Mouse (Mus musculus): ENCODE results near the gene Igsf21. TPM values are rescaled to one million over a fixed set of nuclear protein-coding genes. Genes with fewer than 3 reads are reported as not detected.

The Igsf21 gene
- polyA plus RNA-seq, 1 experiment from 2014 or later, result 0.44 TPM

DNA sequence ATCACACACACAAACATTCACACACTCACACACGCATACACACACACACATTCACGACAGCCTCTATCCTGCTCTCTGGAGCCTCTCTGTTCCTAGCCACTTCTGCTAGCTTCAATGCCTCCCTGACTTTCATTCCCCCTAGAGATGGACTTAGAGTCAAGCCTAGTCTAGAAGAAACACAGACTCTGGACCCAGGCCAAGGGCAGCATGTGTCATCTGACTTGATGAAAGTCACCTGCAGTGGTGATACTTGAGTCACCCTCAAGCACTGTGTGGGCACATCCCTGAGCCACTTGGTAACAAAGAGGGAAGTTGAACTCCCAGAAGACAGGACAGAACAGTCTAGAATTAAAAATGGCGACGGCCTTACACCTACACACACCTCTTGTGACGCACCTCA is 168.2 kb downstream of the Igsf21 start:
- 74% methylated on average over 5 of the region's 5 CpGs for WGBS
- Histone ChIP-seq H3K4me1 (replicated peaks; ENCODE audit: control insufficient read depth, insufficient read depth, low read length) (no peaks in the 10 kb centered on the region), H3K27ac (ENCODE audit: low read depth, low read length) (no peak overlapping the region), H3K9me3 (ENCODE audit: control insufficient read depth, low read length) (no peaks in the 10 kb centered on the region), H3K36me3 (ENCODE audit: control insufficient read depth, insufficient read depth, low read length) (no peaks in the 10 kb centered on the region), H3K27me3 (replicated peaks; ENCODE audit: control insufficient read depth, insufficient read depth, low read length) (no peaks in the 10 kb centered on the region), H3K4me2 (no peak overlapping the region), H3K4me3 (ENCODE audit: low read depth, low read length) (no peak overlapping the region), H3K9ac (ENCODE audit: low read depth, low read length) (no peak overlapping the region)
- ATAC-seq (replicated peaks; ENCODE audit: low FRiP score) (no peak), DNase-seq (ENCODE audit: low spot score) (no peak)

DNA sequence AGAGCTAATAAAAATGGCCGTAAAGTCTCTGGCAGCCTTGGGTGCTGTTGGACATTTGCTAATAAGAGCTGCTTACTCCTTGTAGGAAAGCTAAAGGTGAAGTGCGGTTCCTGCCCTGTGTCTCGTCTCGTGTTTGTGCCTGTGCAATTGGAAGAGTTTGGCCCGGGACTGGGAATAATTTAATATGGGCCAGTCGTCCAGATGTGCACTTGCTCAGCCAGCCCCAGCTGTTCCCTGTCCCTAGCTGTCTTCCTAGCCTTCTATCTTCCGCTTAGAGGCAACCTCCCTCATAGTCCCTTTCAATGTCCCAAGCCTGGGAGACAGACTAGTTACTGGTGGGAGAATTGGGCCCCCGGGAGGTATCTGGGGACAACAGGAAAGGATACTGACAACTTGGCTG is 169.0 kb downstream of the Igsf21 start:
- no peaks in the 10 kb centered on the region for H3K4me1 ChIP-seq (replicated peaks; ENCODE audit: control insufficient read depth, insufficient read depth, low read length)
- H3K36me3 ChIP-seq (ENCODE audit: control insufficient read depth, insufficient read depth, low read length), result no peaks in the 10 kb centered on the region
- ATAC-seq (replicated peaks; ENCODE audit: low FRiP score) (no peak), DNase-seq (ENCODE audit: low spot score) (no peak)
- no peak overlapping the region for H3K4me2 ChIP-seq
- H3K27me3 ChIP-seq (replicated peaks; ENCODE audit: control insufficient read depth, insufficient read depth, low read length), result no peaks in the 10 kb centered on the region
- H3K9ac ChIP-seq (ENCODE audit: low read depth, low read length), result no peak overlapping the region
- WGBS, result 74% methylated on average over 8 of the region's 8 CpGs
- H3K4me3 ChIP-seq (ENCODE audit: low read depth, low read length), result no peak overlapping the region
- no peaks in the 10 kb centered on the region for H3K9me3 ChIP-seq (ENCODE audit: control insufficient read depth, low read length)
- H3K27ac ChIP-seq (ENCODE audit: low read depth, low read length), result no peak overlapping the region

DNA sequence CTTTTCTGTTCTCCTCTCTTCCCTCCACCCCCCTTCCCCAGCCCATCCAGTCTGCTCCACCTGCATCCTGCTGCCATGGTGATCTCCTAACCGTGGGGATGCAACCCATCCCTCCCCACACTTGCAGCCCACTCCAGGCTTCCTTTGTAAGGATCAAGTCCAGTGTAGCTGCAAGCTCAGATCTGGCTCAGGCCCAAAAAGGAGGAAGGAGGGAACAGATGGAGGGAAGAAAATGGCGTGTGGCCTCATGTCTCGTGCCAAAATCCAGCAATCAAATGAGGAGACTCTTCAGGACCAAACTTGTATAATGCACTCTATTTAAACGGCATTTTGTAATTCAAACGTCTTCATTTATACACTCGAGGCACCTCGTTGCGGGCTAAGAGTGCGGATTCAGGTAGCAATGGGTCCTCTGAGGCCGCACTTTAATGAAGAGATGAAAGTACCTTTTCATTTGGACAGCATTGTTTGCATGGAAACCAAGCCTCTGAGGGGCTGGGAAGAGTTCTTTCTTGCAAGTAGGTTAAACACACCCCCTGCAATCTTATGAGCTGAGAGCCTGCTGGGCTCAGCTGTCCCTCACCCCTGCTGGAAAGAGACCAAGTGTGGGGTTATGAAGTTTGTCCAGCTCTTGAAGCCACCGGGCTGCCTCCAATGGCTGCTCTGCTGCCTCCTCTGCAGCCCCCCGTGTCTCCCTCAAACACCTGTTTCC is 169.6 kb downstream of the Igsf21 start:
- no peak for DNase-seq (ENCODE audit: low spot score)
- Histone ChIP-seq H3K27me3 (replicated peaks; ENCODE audit: control insufficient read depth, insufficient read depth, low read length) (no peaks in the 10 kb centered on the region), H3K4me3 (ENCODE audit: low read depth, low read length) (no peak overlapping the region), H3K4me1 (replicated peaks; ENCODE audit: control insufficient read depth, insufficient read depth, low read length) (no peaks in the 10 kb centered on the region), H3K9me3 (ENCODE audit: control insufficient read depth, low read length) (no peaks in the 10 kb centered on the region), H3K36me3 (ENCODE audit: control insufficient read depth, insufficient read depth, low read length) (no peaks in the 10 kb centered on the region), H3K9ac (ENCODE audit: low read depth, low read length) (no peak overlapping the region), H3K27ac (ENCODE audit: low read depth, low read length) (no peak overlapping the region), H3K4me2 (no peak overlapping the region)
- ATAC-seq (replicated peaks; ENCODE audit: low FRiP score), result no peak
- 75% methylated on average over 12 of the region's 12 CpGs for WGBS

DNA sequence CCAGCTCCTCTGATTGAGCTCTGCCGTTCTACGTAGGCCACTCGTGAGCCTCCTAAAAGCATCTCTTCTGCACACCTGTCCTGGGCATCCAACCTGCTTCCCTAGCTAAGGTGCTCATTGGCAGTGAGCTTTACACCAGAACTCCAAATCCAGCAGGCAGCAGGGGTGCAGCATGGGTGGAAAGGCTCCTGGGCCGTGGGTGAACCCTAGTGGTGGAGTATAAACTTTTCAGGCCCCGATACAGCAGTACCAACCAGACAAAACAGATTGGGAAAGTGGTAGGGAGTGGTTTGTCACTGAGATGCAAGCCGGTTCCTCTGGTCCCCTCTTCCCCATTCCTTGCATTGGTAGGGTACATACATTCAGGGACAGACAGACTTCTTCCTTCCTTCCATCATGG is 170.2 kb downstream of the Igsf21 start:
- Histone ChIP-seq H3K4me3 (ENCODE audit: low read depth, low read length) (no peak overlapping the region), H3K4me1 (replicated peaks; ENCODE audit: control insufficient read depth, insufficient read depth, low read length) (no peaks in the 10 kb centered on the region), H3K9ac (ENCODE audit: low read depth, low read length) (no peak overlapping the region), H3K4me2 (no peak overlapping the region), H3K27ac (ENCODE audit: low read depth, low read length) (no peak overlapping the region), H3K9me3 (ENCODE audit: control insufficient read depth, low read length) (no peaks in the 10 kb centered on the region), H3K27me3 (replicated peaks; ENCODE audit: control insufficient read depth, insufficient read depth, low read length) (no peaks in the 10 kb centered on the region), H3K36me3 (ENCODE audit: control insufficient read depth, insufficient read depth, low read length) (no peaks in the 10 kb centered on the region)
- WGBS, result 68% methylated on average over 6 of the region's 6 CpGs
- DNase-seq (ENCODE audit: low spot score) (no peak), ATAC-seq (replicated peaks; ENCODE audit: low FRiP score) (no peak)

DNA sequence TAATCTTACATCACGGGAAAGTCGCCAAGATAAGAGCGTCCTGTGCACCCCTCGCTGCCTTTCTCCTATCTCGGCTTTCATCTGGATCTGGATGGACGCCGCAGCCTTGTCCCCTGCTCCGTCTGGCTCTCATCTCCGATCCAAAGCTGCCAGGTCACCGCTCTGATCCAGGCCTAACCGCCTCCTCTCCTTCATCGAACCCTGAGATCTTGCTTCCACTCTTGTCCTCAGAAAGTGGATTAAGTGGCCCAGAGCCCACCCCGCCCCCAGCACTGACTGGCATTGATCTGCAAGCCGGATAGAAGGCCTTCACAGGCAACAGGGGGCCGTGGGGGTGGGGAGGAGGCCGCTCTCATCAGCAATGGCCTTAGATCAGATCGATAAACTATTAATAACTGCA is 175.5 kb downstream of the Igsf21 start:
- Histone ChIP-seq H3K4me1 (replicated peaks; ENCODE audit: control insufficient read depth, insufficient read depth, low read length) (no peaks in the 10 kb centered on the region), H3K27me3 (replicated peaks; ENCODE audit: control insufficient read depth, insufficient read depth, low read length) (no peaks in the 10 kb centered on the region), H3K9ac (ENCODE audit: low read depth, low read length) (no peak overlapping the region), H3K4me3 (ENCODE audit: low read depth, low read length) (no peak overlapping the region), H3K9me3 (ENCODE audit: control insufficient read depth, low read length) (no peaks in the 10 kb centered on the region), H3K36me3 (ENCODE audit: control insufficient read depth, insufficient read depth, low read length) (no peaks in the 10 kb centered on the region), H3K27ac (ENCODE audit: low read depth, low read length) (no peak overlapping the region), H3K4me2 (no peak overlapping the region)
- no peak for ATAC-seq (replicated peaks; ENCODE audit: low FRiP score)
- DNase-seq (ENCODE audit: low spot score), result no peak
- 14% methylated on average over 17 of the region's 17 CpGs for WGBS

DNA sequence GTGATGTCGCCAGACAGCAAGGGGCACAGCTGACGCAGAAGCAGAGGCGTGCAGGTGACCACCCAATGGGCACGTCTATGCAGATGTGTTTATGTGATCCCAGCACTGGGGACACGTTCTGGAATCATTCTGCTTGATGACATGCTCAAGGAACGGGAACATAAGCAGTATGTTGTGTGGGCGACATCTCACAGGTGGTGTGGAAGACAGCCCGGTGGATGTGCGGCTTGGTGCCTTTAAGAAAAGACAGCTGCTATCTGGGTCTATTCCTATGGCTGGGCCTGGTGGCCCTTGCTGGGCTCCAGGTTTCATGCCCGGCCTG is 176.3 kb downstream of the Igsf21 start:
- Histone ChIP-seq H3K27ac (ENCODE audit: low read depth, low read length) (no peak overlapping the region), H3K9me3 (ENCODE audit: control insufficient read depth, low read length) (no peaks in the 10 kb centered on the region), H3K36me3 (ENCODE audit: control insufficient read depth, insufficient read depth, low read length) (no peaks in the 10 kb centered on the region), H3K4me3 (ENCODE audit: low read depth, low read length) (no peak overlapping the region), H3K27me3 (replicated peaks; ENCODE audit: control insufficient read depth, insufficient read depth, low read length) (no peaks in the 10 kb centered on the region), H3K4me2 (no peak overlapping the region), H3K4me1 (replicated peaks; ENCODE audit: control insufficient read depth, insufficient read depth, low read length) (no peaks in the 10 kb centered on the region), H3K9ac (ENCODE audit: low read depth, low read length) (no peak overlapping the region)
- ATAC-seq (replicated peaks; ENCODE audit: low FRiP score) (no peak), DNase-seq (ENCODE audit: low spot score) (no peak)
- 43% methylated on average over 10 of the region's 10 CpGs for WGBS

DNA sequence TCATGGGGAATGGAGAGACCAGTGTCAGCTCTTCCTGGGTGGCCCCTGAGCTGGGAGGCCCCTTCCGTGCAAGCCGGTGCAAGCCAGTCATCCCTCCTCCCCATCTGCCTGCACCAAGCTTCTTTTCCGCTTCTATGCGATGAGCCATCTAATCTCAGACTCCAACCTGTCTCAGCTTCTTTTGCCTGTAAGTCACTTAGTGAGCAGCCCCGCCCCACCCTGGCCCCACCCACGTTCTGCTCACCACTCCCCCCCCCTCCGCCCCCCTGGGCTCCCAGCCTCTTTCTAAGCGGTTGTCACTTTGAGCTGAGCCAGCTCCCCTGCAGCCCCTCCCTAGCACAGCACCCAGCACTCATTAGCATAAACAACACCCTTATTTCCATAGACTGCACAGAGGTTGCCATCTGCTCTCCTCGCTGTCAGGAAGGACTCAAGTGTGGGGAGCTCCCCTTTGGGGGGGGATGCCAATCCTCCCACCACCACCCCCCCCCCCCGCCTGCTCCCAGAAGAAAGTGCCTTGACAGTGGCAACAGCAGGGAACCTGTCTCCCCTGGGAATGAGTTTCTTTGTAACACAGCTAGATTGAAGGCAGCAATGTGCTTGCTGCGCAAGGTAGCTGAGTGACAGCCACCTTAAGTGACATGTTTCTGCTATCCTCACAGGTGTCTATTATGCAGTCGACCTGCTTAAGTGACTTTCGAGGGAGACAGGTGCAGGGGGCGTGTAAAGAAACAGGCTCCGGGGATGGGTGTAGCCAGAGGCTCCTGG is 176.8 kb downstream of the Igsf21 start:
- Histone ChIP-seq H3K27me3 (replicated peaks; ENCODE audit: control insufficient read depth, insufficient read depth, low read length) (no peaks in the 10 kb centered on the region), H3K36me3 (ENCODE audit: control insufficient read depth, insufficient read depth, low read length) (no peaks in the 10 kb centered on the region), H3K4me2 (no peak overlapping the region), H3K9ac (ENCODE audit: low read depth, low read length) (no peak overlapping the region), H3K27ac (ENCODE audit: low read depth, low read length) (no peak overlapping the region), H3K4me1 (replicated peaks; ENCODE audit: control insufficient read depth, insufficient read depth, low read length) (no peaks in the 10 kb centered on the region), H3K9me3 (ENCODE audit: control insufficient read depth, low read length) (no peaks in the 10 kb centered on the region), H3K4me3 (ENCODE audit: low read depth, low read length) (no peak overlapping the region)
- ATAC-seq (replicated peaks; ENCODE audit: low FRiP score), result no peak
- WGBS, result 13% methylated on average over 15 of the region's 15 CpGs
- DNase-seq (ENCODE audit: low spot score), result no peak

DNA sequence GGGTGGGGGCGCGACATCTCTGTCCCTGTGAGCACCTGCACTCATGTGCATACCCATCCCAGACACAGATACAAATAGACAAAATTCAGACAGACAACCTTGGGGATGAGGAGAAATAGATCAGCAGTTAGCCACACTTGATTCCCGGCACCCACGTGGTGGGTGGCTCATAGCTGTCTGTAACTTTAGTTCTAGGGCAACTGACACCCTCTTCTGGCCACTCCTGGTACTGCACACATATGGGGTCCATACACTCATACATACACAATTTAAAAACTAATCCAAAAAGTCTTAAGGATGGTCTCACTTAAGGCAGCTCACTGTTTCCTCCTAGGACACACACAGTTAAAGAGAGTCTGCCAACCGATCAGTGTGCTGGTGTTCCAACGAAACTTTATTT is 178.1 kb downstream of the Igsf21 start:
- Histone ChIP-seq H3K9ac (ENCODE audit: low read depth, low read length) (no peak overlapping the region), H3K9me3 (ENCODE audit: control insufficient read depth, low read length) (no peaks in the 10 kb centered on the region), H3K4me3 (ENCODE audit: low read depth, low read length) (no peak overlapping the region), H3K27me3 (replicated peaks; ENCODE audit: control insufficient read depth, insufficient read depth, low read length) (no peaks in the 10 kb centered on the region), H3K4me1 (replicated peaks; ENCODE audit: control insufficient read depth, insufficient read depth, low read length) (no peaks in the 10 kb centered on the region), H3K4me2 (no peak overlapping the region), H3K27ac (ENCODE audit: low read depth, low read length) (no peak overlapping the region), H3K36me3 (ENCODE audit: control insufficient read depth, insufficient read depth, low read length) (no peaks in the 10 kb centered on the region)
- 84% methylated on average over 6 of the region's 6 CpGs for WGBS
- DNase-seq (ENCODE audit: low spot score), result no peak
- no peak for ATAC-seq (replicated peaks; ENCODE audit: low FRiP score)

DNA sequence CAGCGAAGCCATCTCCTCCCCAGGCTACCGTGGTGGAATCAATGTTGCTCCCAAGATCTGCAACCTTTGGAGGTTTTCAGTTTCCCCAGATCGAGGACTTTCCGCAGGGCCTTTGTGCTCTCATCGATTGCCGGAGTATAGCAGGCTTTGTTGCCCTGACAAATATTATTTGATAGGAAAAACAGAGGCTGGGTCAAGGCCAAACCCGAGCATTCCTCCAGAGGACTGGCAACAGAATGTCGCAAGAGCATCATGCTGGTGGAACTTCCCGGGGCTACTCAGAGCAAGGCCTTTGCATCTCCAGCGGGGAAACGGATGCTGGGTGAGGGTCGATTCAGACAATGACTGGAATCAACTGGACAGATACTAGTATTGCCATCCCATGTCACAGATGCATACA is 180.6 kb downstream of the Igsf21 start:
- 70% methylated on average over 12 of the region's 12 CpGs for WGBS
- Histone ChIP-seq H3K4me2 (no peak overlapping the region), H3K4me1 (replicated peaks; ENCODE audit: control insufficient read depth, insufficient read depth, low read length) (no peaks in the 10 kb centered on the region), H3K9ac (ENCODE audit: low read depth, low read length) (no peak overlapping the region), H3K36me3 (ENCODE audit: control insufficient read depth, insufficient read depth, low read length) (no peaks in the 10 kb centered on the region), H3K4me3 (ENCODE audit: low read depth, low read length) (no peak overlapping the region), H3K27me3 (replicated peaks; ENCODE audit: control insufficient read depth, insufficient read depth, low read length) (no peaks in the 10 kb centered on the region), H3K27ac (ENCODE audit: low read depth, low read length) (no peak overlapping the region), H3K9me3 (ENCODE audit: control insufficient read depth, low read length) (no peaks in the 10 kb centered on the region)
- DNase-seq (ENCODE audit: low spot score) (no peak), ATAC-seq (replicated peaks; ENCODE audit: low FRiP score) (no peak)
